Mouse (Mus musculus): Measurements from ENCODE around the gene Gm28047.

Gene Gm28047

GRCm38 (mm10) chr15:102499851-102500250 is 125.0 kb downstream of the Gm28047 start:
- no peak for DNase-seq (ENCODE audit: low spot score in 2 of 2)

DNA sequence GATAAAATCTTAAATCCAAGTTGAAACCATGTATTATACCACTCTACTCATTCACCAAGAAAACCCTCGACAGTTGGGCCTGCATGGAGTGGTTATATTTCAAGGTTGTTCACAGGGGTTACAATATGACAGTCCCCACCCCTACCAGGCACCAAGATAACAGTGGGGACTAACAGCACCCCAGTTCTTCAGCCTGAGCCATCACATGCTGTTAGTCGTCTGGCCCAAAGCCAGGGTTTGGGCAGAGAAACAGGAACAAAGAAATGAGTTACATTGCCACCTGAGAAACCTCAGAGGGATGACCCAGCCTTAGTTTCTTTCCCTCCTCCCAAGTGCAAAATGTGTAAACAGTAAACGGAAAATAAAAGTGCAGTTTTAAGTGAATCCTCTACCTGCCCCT is 125.5 kb downstream of the Gm28047 start:
- no peak for DNase-seq (ENCODE audit: low spot score in 2 of 2)

GRCm38 (mm10) chr15:102498322-102498721 is 126.5 kb downstream of the Gm28047 start:
- no peak for DNase-seq (ENCODE audit: low spot score in 2 of 2)

GRCm38 (mm10) chr15:102487664-102488063 is 137.2 kb downstream of the Gm28047 start:
- DNase-seq (ENCODE audit: low spot score in 2 of 2), result no peak

- DNase-seq (ENCODE audit: low spot score in 2 of 2), result no peak
These were observed 139.0 kb downstream of the Gm28047 start for GRCm38 (mm10) chr15:102485853-102486252.

GRCm38 (mm10) chr15:102483136-102483535 is 141.7 kb downstream of the Gm28047 start:
- no peak for DNase-seq (ENCODE audit: low spot score in 2 of 2)

- no peak for DNase-seq (ENCODE audit: low spot score in 2 of 2)
These were observed 150.3 kb downstream of the Gm28047 start for GRCm38 (mm10) chr15:102474520-102474919.
